Mouse (Mus musculus): Measurements from ENCODE around the gene Prkag2. TPM values are rescaled to one million over a fixed set of nuclear protein-coding genes. Genes with fewer than 3 reads are reported as not detected.

The Prkag2 gene
- polyA plus RNA-seq, 1 experiment from 2014 or later = 21.7 TPM

DNA sequence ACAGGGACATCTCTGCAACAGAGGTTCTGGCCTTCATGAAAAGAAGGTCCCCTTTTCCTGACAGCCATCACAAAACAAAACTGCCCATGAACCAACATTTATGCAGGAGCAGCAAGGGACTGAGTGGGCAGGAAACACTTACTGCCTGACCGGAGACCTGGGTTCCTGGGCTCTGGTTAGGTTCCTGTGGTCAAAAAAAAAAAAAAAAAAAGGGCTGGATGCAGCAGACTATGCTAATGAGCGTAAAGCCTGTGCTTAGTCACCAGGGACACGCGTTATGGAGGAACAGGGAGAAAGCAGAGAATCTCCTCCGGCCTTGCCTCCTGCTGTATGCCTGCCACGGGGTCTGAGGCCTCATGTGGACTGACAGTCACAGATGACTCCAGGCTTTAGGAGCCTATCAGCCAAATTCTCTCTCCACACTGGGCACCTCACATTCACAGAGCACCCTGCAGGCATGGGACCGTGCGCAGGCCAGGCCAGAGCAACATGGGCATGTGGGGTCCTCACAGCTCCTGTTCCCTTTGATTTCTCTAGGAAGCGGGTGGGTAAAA is 126.7 kb downstream of the Prkag2 start:
- Histone ChIP-seq H3K4me2 (no peak overlapping the region), H3K9me3 (no peaks in the 10 kb centered on the region), H3K4me1 (peaks cover 6% of the 10 kb centered on the region), H3K36me3 (no peaks in the 10 kb centered on the region), H3K27me3 (no peaks in the 10 kb centered on the region), H3K4me3 (no peak overlapping the region), H3K27ac (no peak overlapping the region), H3K9ac (no peak overlapping the region)
- no peak for ATAC-seq (ENCODE audit: insufficient number of reproducible peaks, low FRiP score, low TSS enrichment, low read depth)
- WGBS = 80% methylated on average over 9 of the region's 9 CpGs

DNA sequence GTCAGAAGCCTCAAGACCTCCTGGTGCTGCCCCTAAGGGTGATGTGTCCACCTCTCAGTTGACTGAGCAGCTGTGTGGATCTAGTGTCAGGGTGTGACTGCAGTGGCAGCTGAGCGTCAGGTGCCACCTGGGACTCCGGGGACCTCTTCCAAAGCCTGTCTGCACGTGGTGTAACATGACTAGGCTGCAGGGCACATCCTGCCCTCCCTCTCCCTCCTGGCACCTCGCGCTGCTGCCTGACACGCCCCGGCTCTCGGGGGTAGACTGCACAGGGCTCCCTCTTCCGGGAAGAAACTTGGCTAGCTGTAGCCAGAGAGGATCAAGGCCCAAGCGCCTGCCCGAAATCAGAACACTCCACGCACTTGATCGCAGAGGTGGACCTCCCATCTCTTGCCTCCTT is 127.2 kb downstream of the Prkag2 start:
- H3K9ac ChIP-seq = no peak overlapping the region
- no peak overlapping the region for H3K4me2 ChIP-seq
- ATAC-seq (ENCODE audit: insufficient number of reproducible peaks, low FRiP score, low TSS enrichment, low read depth) = 0 out of 2 replicates have a peak, but pooled peaks have one; percentile 32
- no peaks in the 10 kb centered on the region for H3K9me3 ChIP-seq
- no peaks in the 10 kb centered on the region for H3K27me3 ChIP-seq
- H3K36me3 ChIP-seq = no peaks in the 10 kb centered on the region
- 49% methylated on average over 13 of the region's 13 CpGs for WGBS
- no peak overlapping the region for H3K27ac ChIP-seq
- H3K4me1 ChIP-seq = peaks cover 6% of the 10 kb centered on the region
- H3K4me3 ChIP-seq = no peak overlapping the region

DNA sequence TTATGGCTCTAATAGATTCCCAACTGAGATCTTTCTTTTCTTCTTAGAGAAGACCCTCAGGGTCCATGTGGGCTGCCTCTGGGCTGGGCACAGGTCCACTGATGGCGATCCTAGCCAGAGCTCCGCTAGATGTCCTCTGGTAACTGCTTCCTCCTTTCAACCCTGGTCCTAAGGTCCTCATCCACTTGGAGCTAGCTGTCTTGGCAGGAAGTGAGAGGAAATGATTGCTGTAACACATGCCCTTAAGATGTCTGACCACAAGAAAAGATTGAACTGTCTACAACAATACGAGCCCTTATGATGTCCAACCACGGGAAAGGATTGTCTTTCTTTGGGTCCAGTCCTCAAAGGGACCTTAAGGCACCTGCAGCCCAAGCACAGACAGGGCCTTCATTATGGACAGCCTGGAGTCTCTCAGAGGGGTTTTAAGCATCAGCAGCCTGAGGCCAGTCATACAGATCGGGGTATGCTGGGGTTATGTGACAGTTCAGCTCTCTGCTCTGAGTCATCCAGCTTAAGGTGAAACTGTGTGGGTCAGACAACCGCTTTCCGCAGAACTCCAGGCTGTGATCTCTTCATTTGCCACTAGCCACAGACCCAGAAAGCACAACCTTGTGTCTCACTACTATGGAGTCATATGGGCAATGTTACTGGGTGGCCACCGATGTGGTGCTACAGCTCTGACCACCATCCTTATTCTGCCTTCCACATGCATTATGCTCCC is 129.7 kb downstream of the Prkag2 start:
- Histone ChIP-seq H3K9ac (no peak overlapping the region), H3K4me2 (no peak overlapping the region), H3K4me3 (no peak overlapping the region), H3K36me3 (no peaks in the 10 kb centered on the region), H3K9me3 (no peaks in the 10 kb centered on the region), H3K4me1 (peaks cover 6% of the 10 kb centered on the region), H3K27ac (no peak overlapping the region), H3K27me3 (no peaks in the 10 kb centered on the region)
- WGBS = 87% methylated on average over 8 of the region's 8 CpGs
- no peak for ATAC-seq (ENCODE audit: insufficient number of reproducible peaks, low FRiP score, low TSS enrichment, low read depth)

DNA sequence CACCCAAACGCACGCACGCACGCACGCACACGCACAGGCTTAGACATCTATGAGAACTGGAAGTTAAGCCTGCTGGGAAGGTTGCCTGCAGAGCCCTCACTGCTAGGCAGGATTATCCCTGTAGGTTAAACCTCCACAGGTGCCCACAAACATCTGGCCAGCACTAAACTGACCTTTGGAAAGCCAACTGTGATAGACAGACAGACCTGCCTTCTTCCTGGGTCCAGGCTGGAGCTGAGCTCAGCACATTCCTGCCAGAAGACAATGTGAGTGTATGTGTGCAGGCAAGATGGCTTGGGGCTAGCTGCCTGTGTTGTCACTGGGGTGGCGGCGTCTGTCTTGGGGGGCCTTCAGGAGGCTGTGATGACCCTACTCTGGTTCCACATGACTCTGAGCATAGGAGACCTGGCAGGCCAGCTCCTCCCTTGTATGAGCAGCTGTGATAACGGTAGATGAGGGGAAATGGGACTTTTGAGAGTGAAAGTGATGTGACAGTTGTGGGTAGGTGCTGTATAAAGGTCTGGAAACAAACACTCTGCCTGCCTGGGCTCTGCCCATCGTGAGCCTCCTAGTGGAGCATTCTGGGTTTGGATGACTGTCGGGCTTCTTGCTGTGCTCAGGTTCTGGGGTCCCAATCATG is 131.1 kb downstream of the Prkag2 start:
- no peak for ATAC-seq (ENCODE audit: insufficient number of reproducible peaks, low FRiP score, low TSS enrichment, low read depth)
- H3K27me3 ChIP-seq = no peaks in the 10 kb centered on the region
- no peak overlapping the region for H3K4me3 ChIP-seq
- H3K27ac ChIP-seq = no peak overlapping the region
- no peaks in the 10 kb centered on the region for H3K9me3 ChIP-seq
- peaks cover 6% of the 10 kb centered on the region for H3K4me1 ChIP-seq
- H3K36me3 ChIP-seq = no peaks in the 10 kb centered on the region
- H3K4me2 ChIP-seq = no peak overlapping the region
- no peak overlapping the region for H3K9ac ChIP-seq
- 74% methylated on average over 11 of the region's 11 CpGs for WGBS

DNA sequence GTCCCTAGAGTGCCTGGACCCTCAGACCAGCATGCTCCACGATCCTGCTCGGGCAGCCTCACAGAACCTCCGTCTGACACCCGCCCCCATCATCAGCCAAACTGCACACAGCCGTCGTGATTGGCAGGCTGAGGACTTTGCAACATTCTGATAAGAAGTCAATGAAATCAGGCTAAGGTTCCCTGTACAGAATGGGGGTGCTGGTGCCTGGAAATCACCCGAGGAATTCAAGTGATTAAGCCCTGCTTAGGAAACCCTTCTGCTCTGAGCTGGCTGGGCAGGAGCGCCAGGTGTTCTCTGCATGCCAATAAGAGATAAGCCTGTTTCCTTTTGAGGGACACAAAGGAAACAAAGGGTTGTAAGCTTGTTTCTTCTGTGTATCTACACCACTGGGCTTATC is 131.7 kb downstream of the Prkag2 start:
- 40% methylated on average over 8 of the region's 8 CpGs for WGBS

DNA sequence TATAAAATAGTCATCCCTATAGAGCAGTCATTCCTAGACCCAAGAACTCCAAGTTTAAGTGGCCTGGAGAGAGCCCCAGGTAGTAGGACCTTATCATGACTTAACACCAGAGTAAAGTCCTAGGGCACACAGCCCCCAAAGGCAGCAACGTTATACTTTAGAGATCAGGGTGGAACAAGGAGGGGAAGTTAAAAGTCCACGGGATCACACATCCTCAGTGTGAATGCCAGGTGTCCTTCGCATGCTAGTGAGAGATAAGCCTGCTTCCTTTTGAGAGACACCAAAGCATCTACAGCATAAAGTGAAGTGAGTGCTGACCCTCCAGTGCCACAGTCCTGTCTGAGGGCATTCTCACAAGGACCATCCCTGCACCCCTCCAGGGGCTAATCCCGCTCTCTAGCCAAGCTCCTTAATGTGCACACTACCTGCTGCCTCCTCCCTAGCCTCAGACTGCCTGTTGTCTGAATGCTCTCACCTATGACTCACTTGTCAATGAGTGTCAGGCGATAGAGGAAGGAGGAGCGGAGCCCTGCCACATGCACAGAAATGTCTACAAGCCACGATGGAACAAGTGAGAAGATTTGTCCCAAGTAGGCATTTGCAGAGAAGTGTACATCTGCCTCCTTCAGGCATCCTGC is 132.4 kb downstream of the Prkag2 start:
- Histone ChIP-seq H3K4me2 (no peak overlapping the region), H3K36me3 (no peaks in the 10 kb centered on the region), H3K4me3 (no peak overlapping the region), H3K9ac (no peak overlapping the region), H3K4me1 (peaks cover 1% of the 10 kb centered on the region; the same call in 1 of the 2 replicates), H3K9me3 (no peaks in the 10 kb centered on the region), H3K27ac (no peak overlapping the region), H3K27me3 (no peaks in the 10 kb centered on the region)
- 63% methylated on average over 7 of the region's 7 CpGs for WGBS
- ATAC-seq (ENCODE audit: insufficient number of reproducible peaks, low FRiP score, low TSS enrichment, low read depth) = no peak

More for the DNA sequence above, 131.7 kb downstream of the Prkag2 start:
- Histone ChIP-seq H3K4me2 (no peak overlapping the region), H3K4me3 (no peak overlapping the region), H3K9me3 (no peaks in the 10 kb centered on the region), H3K27ac (no peak overlapping the region), H3K9ac (no peak overlapping the region), H3K36me3 (no peaks in the 10 kb centered on the region), H3K27me3 (no peaks in the 10 kb centered on the region), H3K4me1 (peaks cover 6% of the 10 kb centered on the region)
- ATAC-seq (ENCODE audit: insufficient number of reproducible peaks, low FRiP score, low TSS enrichment, low read depth) = no peak

DNA sequence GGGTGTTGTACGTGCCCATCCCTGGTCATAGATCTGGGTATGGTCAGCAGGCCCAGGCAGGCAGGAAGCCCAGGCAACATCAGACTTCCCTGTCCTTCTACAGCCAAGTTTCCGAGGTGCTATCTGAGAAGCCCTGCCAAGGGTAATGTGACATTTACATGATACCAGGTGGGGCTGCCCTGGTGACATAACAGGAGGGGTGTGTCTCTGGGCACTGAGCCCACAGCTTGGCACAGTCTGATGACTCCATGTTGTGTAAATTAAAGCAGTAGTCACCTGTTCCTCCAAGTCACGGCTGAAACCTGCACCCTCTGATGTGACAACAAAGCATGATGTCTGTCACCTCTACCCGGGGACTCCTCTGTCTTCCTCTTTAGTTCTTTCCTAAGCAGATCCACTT is 136.7 kb downstream of the Prkag2 start:
- H3K4me3 ChIP-seq = no peak overlapping the region

DNA sequence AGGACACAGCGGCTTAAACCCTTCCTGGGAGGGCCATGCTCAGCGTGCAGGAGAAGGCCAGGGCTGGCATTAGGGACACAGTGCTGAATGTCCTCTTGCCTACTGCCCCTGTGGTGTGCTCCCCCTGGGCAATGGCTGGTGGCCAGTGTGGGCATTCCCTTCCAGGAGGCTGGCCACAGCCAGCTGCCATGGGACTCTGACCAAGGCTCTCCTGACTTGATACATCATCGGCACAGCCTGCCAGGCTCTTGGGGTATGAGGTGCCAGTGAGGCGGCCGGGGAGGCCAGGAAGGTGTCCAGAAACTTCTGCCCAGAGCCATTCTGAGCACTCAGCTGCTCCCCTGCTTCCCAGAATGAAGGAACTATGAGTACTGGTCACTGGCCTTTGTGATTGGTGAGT is 139.7 kb downstream of the Prkag2 start:
- ATAC-seq (ENCODE audit: insufficient number of reproducible peaks, low FRiP score, low TSS enrichment, low read depth) = no peak
- peaks cover 2% of the 10 kb centered on the region; the same call in 1 of the 2 replicates for H3K4me1 ChIP-seq

More for the DNA sequence above, 136.7 kb downstream of the Prkag2 start:
- Histone ChIP-seq H3K4me1 (peaks cover 2% of the 10 kb centered on the region; the same call in 1 of the 2 replicates), H3K27ac (no peak overlapping the region), H3K4me2 (no peak overlapping the region), H3K9ac (no peak overlapping the region), H3K27me3 (no peaks in the 10 kb centered on the region), H3K9me3 (no peaks in the 10 kb centered on the region), H3K36me3 (no peaks in the 10 kb centered on the region)
- ATAC-seq (ENCODE audit: insufficient number of reproducible peaks, low FRiP score, low TSS enrichment, low read depth) = no peak
- 61% methylated on average over 4 of the region's 4 CpGs for WGBS

DNA sequence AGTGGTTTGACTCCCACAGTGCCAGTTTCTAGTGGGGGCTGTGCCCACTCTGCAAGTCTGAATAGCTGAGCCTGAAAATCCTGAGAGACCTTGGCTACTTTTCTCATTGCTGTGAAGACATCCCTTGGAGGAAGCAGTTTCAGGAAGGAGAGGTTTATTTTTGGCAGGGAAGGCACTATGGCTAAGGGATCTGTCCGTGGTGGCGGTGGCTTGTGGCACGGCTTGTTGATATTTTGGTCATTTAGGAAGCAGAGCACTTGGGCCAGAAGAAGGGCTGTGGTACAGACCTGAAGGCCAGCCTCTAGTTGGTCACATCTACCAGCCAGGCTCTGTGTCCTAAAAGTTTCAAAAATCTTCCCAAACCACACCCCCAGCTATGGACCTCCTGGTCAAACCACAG is 140.7 kb downstream of the Prkag2 start:
- no peaks in the 10 kb centered on the region for H3K9me3 ChIP-seq
- no peak for ATAC-seq (ENCODE audit: insufficient number of reproducible peaks, low FRiP score, low TSS enrichment, low read depth)
- WGBS = 76% methylated on average over 3 of the region's 3 CpGs

More for the DNA sequence above, 139.7 kb downstream of the Prkag2 start:
- Histone ChIP-seq H3K4me2 (no peak overlapping the region), H3K9ac (no peak overlapping the region), H3K27me3 (no peaks in the 10 kb centered on the region), H3K36me3 (no peaks in the 10 kb centered on the region), H3K27ac (no peak overlapping the region), H3K4me3 (no peak overlapping the region), H3K9me3 (no peaks in the 10 kb centered on the region)
- 90% methylated on average over 5 of the region's 5 CpGs for WGBS

DNA sequence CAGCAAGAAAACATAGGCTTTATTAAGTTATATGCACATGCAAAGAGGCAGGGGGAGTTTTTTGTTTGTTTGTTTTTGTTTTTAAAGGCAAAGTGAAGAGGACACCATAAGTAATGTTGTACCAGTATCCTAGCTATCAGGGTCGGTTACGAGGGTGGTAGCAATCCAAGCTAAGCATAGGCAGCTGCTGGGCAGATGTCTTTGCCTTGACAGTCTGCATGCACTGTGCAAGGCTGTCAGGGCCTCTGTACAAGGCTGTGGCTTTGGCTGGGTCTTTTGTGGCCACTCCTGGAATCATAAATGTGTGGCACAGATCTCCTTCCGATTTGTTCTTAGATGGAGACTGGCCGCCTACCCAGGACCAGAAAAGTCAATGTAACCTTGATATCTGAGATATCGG is 141.8 kb downstream of the Prkag2 start:
- no peaks in the 10 kb centered on the region for H3K9me3 ChIP-seq
- H3K4me3 ChIP-seq = no peak overlapping the region
- no peak overlapping the region for H3K27ac ChIP-seq
- no peak for ATAC-seq (ENCODE audit: insufficient number of reproducible peaks, low FRiP score, low TSS enrichment, low read depth)
- H3K27me3 ChIP-seq = no peaks in the 10 kb centered on the region
- H3K4me2 ChIP-seq = no peak overlapping the region
- H3K4me1 ChIP-seq = peaks cover 2% of the 10 kb centered on the region; the same call in 1 of the 2 replicates
- WGBS = 68% methylated on average over 5 of the region's 5 CpGs
- no peaks in the 10 kb centered on the region for H3K36me3 ChIP-seq
- H3K9ac ChIP-seq = no peak overlapping the region

More for the DNA sequence above, 140.7 kb downstream of the Prkag2 start:
- Histone ChIP-seq H3K27ac (no peak overlapping the region), H3K4me3 (no peak overlapping the region), H3K4me2 (no peak overlapping the region), H3K9ac (no peak overlapping the region), H3K27me3 (no peaks in the 10 kb centered on the region), H3K4me1 (peaks cover 2% of the 10 kb centered on the region; the same call in 1 of the 2 replicates), H3K36me3 (no peaks in the 10 kb centered on the region)

DNA sequence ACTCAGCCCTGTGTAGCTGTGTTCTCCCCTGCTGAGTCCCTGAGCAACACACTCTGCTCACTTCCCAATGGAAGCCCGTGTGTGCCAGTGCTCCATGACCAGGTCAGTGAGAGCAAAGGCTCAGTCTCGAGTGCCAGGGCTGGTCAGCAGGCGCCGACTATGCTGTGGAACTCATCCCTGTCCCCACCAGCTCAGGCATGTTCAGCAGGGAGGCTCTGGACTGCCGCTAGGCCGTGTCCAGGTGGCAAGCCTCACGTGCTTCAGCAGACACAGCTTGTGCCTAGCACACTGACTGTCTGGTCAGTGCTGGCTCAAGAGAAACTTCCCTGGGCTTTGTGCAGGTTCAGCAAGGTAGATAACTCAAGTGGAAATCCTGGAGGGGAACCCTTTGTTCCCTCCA is 143.6 kb downstream of the Prkag2 start:
- no peak overlapping the region for H3K4me2 ChIP-seq
- H3K4me3 ChIP-seq = no peak overlapping the region
- no peak overlapping the region for H3K9ac ChIP-seq
- no peaks in the 10 kb centered on the region for H3K9me3 ChIP-seq
- no peak for ATAC-seq (ENCODE audit: insufficient number of reproducible peaks, low FRiP score, low TSS enrichment, low read depth)
- H3K27me3 ChIP-seq = no peaks in the 10 kb centered on the region
- no peak overlapping the region for H3K27ac ChIP-seq
- WGBS = 84% methylated on average over 7 of the region's 7 CpGs
- no peaks in the 10 kb centered on the region for H3K36me3 ChIP-seq
- peaks cover 2% of the 10 kb centered on the region; the same call in 1 of the 2 replicates for H3K4me1 ChIP-seq

Measured in limb, embryonic 15.5 days (tissue).